Mouse (Mus musculus) forebrain, embryonic 13.5 days (tissue): ENCODE measurements at regions not wholly inside any gene's neighbourhood (a gene's known extent, or its start where the extent isn't known, plus 50 kb on each side); places are given as distances from the start of the nearest gene placed in this dataset.

Source experiments
- ATAC-seq: fragments of 200-750 bp; cut with Nextera tagmentation; 2 replicates; pipeline ENCODE4 v1.8.0; 2017
- H3K27ac ChIP-seq: fragments of 300-500 bp; sonication (generic); 2 replicates; pipeline ENCODE4 v1.5.1; 2015; ENCODE audit warnings: inconsistent platforms, mild to moderate bottlenecking, moderate library complexity
- H3K27me3 ChIP-seq: fragments of 300-500 bp; sonication (generic); 2 replicates; pipeline ENCODE4 v1.6.1; 2015; ENCODE audit warnings: mild to moderate bottlenecking, inconsistent platforms
- H3K36me3 ChIP-seq: fragments of 300-500 bp; sonication (generic); 2 replicates; pipeline ENCODE4 v1.6.1; 2015; ENCODE audit warnings: mild to moderate bottlenecking, inconsistent platforms; ENCODE audit not compliant: poor library complexity, severe bottlenecking
- H3K4me1 ChIP-seq: fragments of 300-500 bp; sonication (generic); 2 replicates; pipeline ENCODE4 v1.6.1; 2015; ENCODE audit warnings: inconsistent platforms
- H3K4me2 ChIP-seq: fragments of 300-500 bp; sonication (generic); 2 replicates; pipeline ENCODE4 v1.6.1; 2015; ENCODE audit warnings: inconsistent platforms, mild to moderate bottlenecking, moderate library complexity
- H3K4me3 ChIP-seq: fragments of 300-500 bp; sonication (generic); 2 replicates; pipeline ENCODE4 v1.5.1; 2015; ENCODE audit warnings: mild to moderate bottlenecking, inconsistent platforms
- H3K9ac ChIP-seq: fragments of 300-500 bp; sonication (generic); 2 replicates; pipeline ENCODE4 v1.6.1; 2015; ENCODE audit warnings: mild to moderate bottlenecking, inconsistent platforms
- H3K9me3 ChIP-seq: fragments of 300-500 bp; sonication (generic); replicated peaks from 2 replicates; pipeline ENCODE4 v1.6.1; 2016; ENCODE audit warnings: inconsistent platforms
- WGBS: fragments of 180-500 bp; shearing (Covaris S2); methylation state at CpG from one replicate; pipeline ENCODE4 v1.1.7; 2015; 5-methylcytosine and 5-hydroxymethylcytosine counted together

GRCm38 (mm10) chr4:153567329-153567973 lies 84.8 kb upstream of the Ajap1 start:
- peak overlapping the region; percentile 10; the same call in 1 of the 2 replicates for H3K27ac ChIP-seq
- ATAC-seq = no peak
- H3K36me3 ChIP-seq = no peaks in the 10 kb centered on the region
- H3K9ac ChIP-seq = no peak overlapping the region
- no peaks in the 10 kb centered on the region for H3K9me3 ChIP-seq
- H3K4me2 ChIP-seq = no peak overlapping the region
- no peaks in the 10 kb centered on the region for H3K27me3 ChIP-seq
- WGBS = 1% methylated on average over 2 of the region's 2 CpGs
- H3K4me1 ChIP-seq = peaks cover 7% of the 10 kb centered on the region; the same call in 1 of the 2 replicates
- no peak overlapping the region for H3K4me3 ChIP-seq

- Histone ChIP-seq H3K27me3 (no peaks in the 10 kb centered on the region), H3K36me3 (no peaks in the 10 kb centered on the region), H3K9me3 (no peaks in the 10 kb centered on the region), H3K4me2 (no peak overlapping the region), H3K4me1 (peaks cover 6% of the 10 kb centered on the region), H3K4me3 (no peak overlapping the region), H3K27ac (no peak overlapping the region), H3K9ac (no peak overlapping the region)
- ATAC-seq = no peak
- whole genome bisulfite sequencing = 53% methylated on average over 9 of the region's 9 CpGs
Observed at GRCm38 (mm10) chr4:153573180-153573769, 90.7 kb upstream of the Ajap1 start.

GRCm38 (mm10) chr4:153593291-153593690 lies 110.7 kb upstream of the Ajap1 start:
- ATAC-seq = no peak
- Histone ChIP-seq H3K27me3 (no peaks in the 10 kb centered on the region), H3K4me2 (no peak overlapping the region), H3K4me3 (no peak overlapping the region), H3K9ac (no peak overlapping the region), H3K4me1 (no peaks in the 10 kb centered on the region), H3K36me3 (no peaks in the 10 kb centered on the region), H3K9me3 (no peaks in the 10 kb centered on the region), H3K27ac (no peak overlapping the region)
- 87% methylated on average over 11 of the region's 11 CpGs for WGBS

GRCm38 (mm10) chr4:153599794-153600370 lies 117.3 kb upstream of the Ajap1 start:
- H3K36me3 ChIP-seq = no peaks in the 10 kb centered on the region
- 0 out of 2 replicates have a peak overlapping the region, but pooled peaks have one; percentile 11 for H3K27ac ChIP-seq
- H3K4me2 ChIP-seq = no peak overlapping the region
- WGBS = 43% methylated on average over 11 of the region's 11 CpGs
- peaks cover 7% of the 10 kb centered on the region for H3K4me1 ChIP-seq
- H3K9ac ChIP-seq = no peak overlapping the region
- no peak overlapping the region for H3K4me3 ChIP-seq
- ATAC-seq = peak; percentile 67; the same call in 1 of the 2 replicates
- H3K9me3 ChIP-seq = no peaks in the 10 kb centered on the region
- no peaks in the 10 kb centered on the region for H3K27me3 ChIP-seq

GRCm38 (mm10) chr4:153602496-153602895 lies 119.9 kb upstream of the Ajap1 start:
- no peaks in the 10 kb centered on the region for H3K27me3 ChIP-seq
- no peaks in the 10 kb centered on the region for H3K36me3 ChIP-seq
- H3K9me3 ChIP-seq = no peaks in the 10 kb centered on the region
- WGBS = 85% methylated on average over 4 of the region's 4 CpGs
- peaks cover 7% of the 10 kb centered on the region for H3K4me1 ChIP-seq
- H3K27ac ChIP-seq = no peak overlapping the region
- no peak overlapping the region for H3K4me3 ChIP-seq
- no peak for ATAC-seq
- H3K4me2 ChIP-seq = no peak overlapping the region
- H3K9ac ChIP-seq = no peak overlapping the region

- H3K9me3 ChIP-seq = no peaks in the 10 kb centered on the region
- H3K4me2 ChIP-seq = no peak overlapping the region
- H3K9ac ChIP-seq = no peak overlapping the region
- 77% methylated on average over 11 of the region's 11 CpGs for WGBS
- no peaks in the 10 kb centered on the region for H3K36me3 ChIP-seq
- no peaks in the 10 kb centered on the region for H3K27me3 ChIP-seq
- peaks cover 7% of the 10 kb centered on the region for H3K4me1 ChIP-seq
- no peak overlapping the region for H3K27ac ChIP-seq
- no peak for ATAC-seq
- H3K4me3 ChIP-seq = no peak overlapping the region
Observed at GRCm38 (mm10) chr4:153603056-153603840, 120.6 kb upstream of the Ajap1 start.

GRCm38 (mm10) chr4:153603936-153604335 lies 121.3 kb upstream of the Ajap1 start:
- Histone ChIP-seq H3K4me1 (peaks cover 7% of the 10 kb centered on the region), H3K9ac (no peak overlapping the region), H3K4me3 (no peak overlapping the region), H3K27ac (no peak overlapping the region), H3K27me3 (no peaks in the 10 kb centered on the region), H3K36me3 (no peaks in the 10 kb centered on the region), H3K4me2 (no peak overlapping the region), H3K9me3 (no peaks in the 10 kb centered on the region)
- ATAC-seq = no peak
- WGBS = 80% methylated on average over 7 of the region's 7 CpGs

GRCm38 (mm10) chr4:153604695-153605485 lies 122.3 kb upstream of the Ajap1 start:
- Histone ChIP-seq H3K27me3 (no peaks in the 10 kb centered on the region), H3K4me1 (peaks cover 5% of the 10 kb centered on the region), H3K36me3 (no peaks in the 10 kb centered on the region), H3K4me3 (no peak overlapping the region), H3K4me2 (no peak overlapping the region), H3K9ac (no peak overlapping the region), H3K27ac (no peak overlapping the region), H3K9me3 (no peaks in the 10 kb centered on the region)
- WGBS = 87% methylated on average over 16 of the region's 16 CpGs
- ATAC-seq = no peak

GRCm38 (mm10) chr4:153616058-153616457 lies 133.4 kb upstream of the Ajap1 start:
- H3K27ac ChIP-seq = no peak overlapping the region
- H3K4me2 ChIP-seq = no peak overlapping the region
- H3K4me3 ChIP-seq = no peak overlapping the region
- peaks cover 4% of the 10 kb centered on the region; the same call in 1 of the 2 replicates for H3K9me3 ChIP-seq
- no peak for ATAC-seq
- H3K27me3 ChIP-seq = no peaks in the 10 kb centered on the region
- H3K36me3 ChIP-seq = no peaks in the 10 kb centered on the region
- no peak overlapping the region for H3K9ac ChIP-seq
- WGBS = 81% methylated on average over 8 of the region's 8 CpGs
- no peaks in the 10 kb centered on the region for H3K4me1 ChIP-seq

- no peaks in the 10 kb centered on the region for H3K9me3 ChIP-seq
- ATAC-seq = no peak
- H3K4me2 ChIP-seq = no peak overlapping the region
- WGBS = 76% methylated on average over 6 of the region's 6 CpGs
- no peaks in the 10 kb centered on the region for H3K27me3 ChIP-seq
- no peaks in the 10 kb centered on the region for H3K4me1 ChIP-seq
- no peak overlapping the region for H3K27ac ChIP-seq
- no peaks in the 10 kb centered on the region for H3K36me3 ChIP-seq
- H3K9ac ChIP-seq = no peak overlapping the region
- H3K4me3 ChIP-seq = no peak overlapping the region
Observed at GRCm38 (mm10) chr4:153616938-153617337, 134.3 kb upstream of the Ajap1 start.

- WGBS = 74% methylated on average over 5 of the region's 5 CpGs
- no peaks in the 10 kb centered on the region for H3K36me3 ChIP-seq
- H3K4me2 ChIP-seq = no peak overlapping the region
- no peak overlapping the region for H3K4me3 ChIP-seq
- ATAC-seq = no peak
- H3K27ac ChIP-seq = no peak overlapping the region
- H3K4me1 ChIP-seq = no peaks in the 10 kb centered on the region
- H3K9me3 ChIP-seq = no peaks in the 10 kb centered on the region
- no peak overlapping the region for H3K9ac ChIP-seq
- no peaks in the 10 kb centered on the region for H3K27me3 ChIP-seq
Observed at GRCm38 (mm10) chr4:153620871-153621270, 138.3 kb upstream of the Ajap1 start.
